Mouse (Mus musculus) forebrain, embryonic 11.5 days (tissue): Measurements from ENCODE around the gene Krtcap2. TPM values are rescaled to one million over a fixed set of nuclear protein-coding genes. Genes with fewer than 3 reads are reported as not detected.

ENCODE experiments used
- ATAC-seq: fragments of 200-750 bp; cut with Nextera tagmentation; replicated peaks from 2 replicates; pipeline ENCODE4 v1.8.0; 2017; ENCODE audit warnings: moderate TSS enrichment; ENCODE audit not compliant: low FRiP score
- DNase-seq: peaks from one replicate; pipeline ENCODE4 v3.0.0-alpha.2; 2017; ENCODE audit warnings: low spot score
- H3K27ac ChIP-seq: fragments of 300-500 bp; sonication (generic); 2 replicates; pipeline ENCODE4 v1.5.1; 2014; ENCODE audit warnings: low read depth, low read length
- H3K27me3 ChIP-seq: fragments of 300-500 bp; sonication (generic); 2 replicates; pipeline ENCODE4 v1.6.1; 2014; ENCODE audit warnings: mild to moderate bottlenecking, low read length, mixed read lengths; ENCODE audit not compliant: control insufficient read depth, insufficient read depth
- H3K36me3 ChIP-seq: fragments of 300-500 bp; sonication (generic); 2 replicates; pipeline ENCODE4 v1.6.1; 2014; ENCODE audit warnings: mild to moderate bottlenecking, low read length, moderate library complexity, mixed read lengths; ENCODE audit not compliant: control insufficient read depth, insufficient read depth
- H3K4me1 ChIP-seq: fragments of 300-500 bp; sonication (generic); replicated peaks from 2 replicates; pipeline ENCODE4 v1.6.1; 2014; ENCODE audit warnings: low read length, mixed read lengths; ENCODE audit not compliant: control insufficient read depth, insufficient read depth
- H3K4me2 ChIP-seq: fragments of 300-500 bp; sonication (generic); 2 replicates; pipeline ENCODE4 v1.6.1; 2014; ENCODE audit warnings: low read depth, mild to moderate bottlenecking, low read length, moderate library complexity, mixed read lengths; ENCODE audit not compliant: severe bottlenecking
- H3K4me3 ChIP-seq: fragments of 300-500 bp; sonication (generic); 2 replicates; pipeline ENCODE4 v1.5.1; 2014; ENCODE audit warnings: low read depth, low read length
- H3K9ac ChIP-seq: fragments of 300-500 bp; sonication (generic); 2 replicates; pipeline ENCODE4 v1.6.1; 2014; ENCODE audit warnings: low read length
- H3K9me3 ChIP-seq: fragments of 300-500 bp; sonication (generic); 2 replicates; pipeline ENCODE4 v1.6.1; 2016; ENCODE audit warnings: low read length, mixed read lengths; ENCODE audit not compliant: control insufficient read depth
- WGBS: fragments of 180-500 bp; shearing (Covaris S2); extraction: QIAGEN DNeasy Blood & Tissue Kit; methylation state at CpG from one replicate; pipeline ENCODE4 v1.1.7; 2014; 5-methylcytosine and 5-hydroxymethylcytosine counted together
- polyA plus RNA-seq: library from polyadenylated mRNA; unstranded; fragments of >200 nt; fragmentation: Nextera tagmentation; extraction: Ambion mirVana; gene quantifications from 2 replicates; pipeline ENCODE4 v1.2.1, GENCODE M21; 2014

The Krtcap2 gene
- polyA plus RNA-seq, 1 experiment from 2014 or later = 252 TPM

- peaks cover 3% of the 10 kb centered on the region; the same call in 1 of the 2 replicates for H3K36me3 ChIP-seq
- under 1% methylated on average over 41 of the region's 41 CpGs for WGBS
- H3K4me3 ChIP-seq = peak overlapping the region; percentile 97
- H3K27me3 ChIP-seq = no peaks in the 10 kb centered on the region
- H3K27ac ChIP-seq = peak overlapping the region; percentile 98
- peak overlapping the region; percentile 95 for H3K4me2 ChIP-seq
- peak; percentile 97 for DNase-seq
- H3K4me1 ChIP-seq = peaks cover 25% of the 10 kb centered on the region
- no peaks in the 10 kb centered on the region for H3K9me3 ChIP-seq
- H3K9ac ChIP-seq = peak overlapping the region; percentile 74
- peak; percentile 85 for ATAC-seq
Measured at GRCm38 (mm10) chr3:89227307-89228179, 18.2 kb upstream of the Krtcap2 start.

- H3K9me3 ChIP-seq = no peaks in the 10 kb centered on the region
- H3K4me3 ChIP-seq = peak overlapping the region; percentile 97
- peak overlapping the region; percentile 98 for H3K27ac ChIP-seq
- no peaks in the 10 kb centered on the region; the same call in 1 of the 2 replicates for H3K36me3 ChIP-seq
- H3K27me3 ChIP-seq = no peaks in the 10 kb centered on the region
- ATAC-seq (peak; percentile 10; the same call in 1 of the 2 replicates), DNase-seq (peak; percentile 95)
- H3K4me1 ChIP-seq = peaks cover 25% of the 10 kb centered on the region
- H3K9ac ChIP-seq = peak overlapping the region; percentile 67
- peak overlapping the region; percentile 95 for H3K4me2 ChIP-seq
- under 1% methylated on average over 20 of the region's 20 CpGs for WGBS
Measured at GRCm38 (mm10) chr3:89228180-89228549, 17.6 kb upstream of the Krtcap2 start.

- 26% methylated on average over 10 of the region's 10 CpGs for WGBS
- no peak for ATAC-seq
- H3K4me3 ChIP-seq = peak within 1 kb of the TSS; percentile 97
- peak within 1 kb of the TSS; percentile 67 for H3K9ac ChIP-seq
- no peak for DNase-seq
- peak within 1 kb of the TSS; percentile 98 for H3K27ac ChIP-seq
- no peaks in the 10 kb centered on the region for H3K9me3 ChIP-seq
- H3K27me3 ChIP-seq = no peaks in the 10 kb centered on the region
- peaks cover 20% of the 10 kb centered on the region for H3K4me1 ChIP-seq
- no peaks in the 10 kb centered on the region; the same call in 1 of the 2 replicates for H3K36me3 ChIP-seq
- H3K4me2 ChIP-seq = peak within 1 kb of the TSS; percentile 95
Measured at GRCm38 (mm10) chr3:89228836-89229235, 16.9 kb upstream of the Krtcap2 start, which contains the start of gene Muc1. Gene Muc1 (plus strand): TSS chr3:89229057.

GRCm38 (mm10) chr3:89229276-89229675 lies 16.5 kb upstream of the Krtcap2 start:
- no peaks in the 10 kb centered on the region for H3K9me3 ChIP-seq
- DNase-seq (no peak), ATAC-seq (no peak)
- no peak overlapping the region for H3K9ac ChIP-seq
- no peaks in the 10 kb centered on the region; the same call in 1 of the 2 replicates for H3K36me3 ChIP-seq
- no peak overlapping the region for H3K27ac ChIP-seq
- H3K4me1 ChIP-seq = peaks cover 16% of the 10 kb centered on the region
- WGBS = 45% methylated on average over 4 of the region's 4 CpGs
- H3K4me2 ChIP-seq = no peak overlapping the region
- H3K4me3 ChIP-seq = no peak overlapping the region
- H3K27me3 ChIP-seq = no peaks in the 10 kb centered on the region

- Histone ChIP-seq H3K4me2 (no peak overlapping the region), H3K9ac (no peak overlapping the region), H3K4me1 (peaks cover 6% of the 10 kb centered on the region; the same call in 1 of the 2 replicates), H3K27ac (no peak overlapping the region), H3K9me3 (no peaks in the 10 kb centered on the region), H3K4me3 (no peak overlapping the region), H3K27me3 (no peaks in the 10 kb centered on the region), H3K36me3 (no peaks in the 10 kb centered on the region; the same call in 1 of the 2 replicates)
- 96% methylated on average over 2 of the region's 2 CpGs for WGBS
- DNase-seq (no peak), ATAC-seq (no peak)
Measured at GRCm38 (mm10) chr3:89230561-89230960, 15.2 kb upstream of the Krtcap2 start.

GRCm38 (mm10) chr3:89231345-89231744 lies 14.4 kb upstream of the Krtcap2 start:
- no peaks in the 10 kb centered on the region for H3K27me3 ChIP-seq

GRCm38 (mm10) chr3:89231772-89232275 lies 13.9 kb upstream of the Krtcap2 start:
- ATAC-seq (no peak), DNase-seq (no peak)
- Histone ChIP-seq H3K36me3 (peaks cover 2% of the 10 kb centered on the region; the same call in 1 of the 2 replicates), H3K9ac (no peak overlapping the region), H3K27ac (no peak overlapping the region), H3K4me1 (peaks cover 6% of the 10 kb centered on the region; the same call in 1 of the 2 replicates), H3K4me2 (no peak overlapping the region), H3K4me3 (no peak overlapping the region), H3K27me3 (no peaks in the 10 kb centered on the region), H3K9me3 (no peaks in the 10 kb centered on the region)
- WGBS = 78% methylated on average over 16 of the region's 16 CpGs

More at GRCm38 (mm10) chr3:89231345-89231744, 14.4 kb upstream of the Krtcap2 start:
- Histone ChIP-seq H3K27ac (no peak overlapping the region), H3K4me3 (no peak overlapping the region), H3K4me1 (peaks cover 6% of the 10 kb centered on the region; the same call in 1 of the 2 replicates), H3K9me3 (no peaks in the 10 kb centered on the region), H3K36me3 (peaks cover 2% of the 10 kb centered on the region; the same call in 1 of the 2 replicates), H3K4me2 (no peak overlapping the region), H3K9ac (no peak overlapping the region)
- 75% methylated on average over 7 of the region's 7 CpGs for WGBS
- DNase-seq (no peak), ATAC-seq (no peak)

- Histone ChIP-seq H3K36me3 (peaks cover 2% of the 10 kb centered on the region; the same call in 1 of the 2 replicates), H3K27ac (no peak overlapping the region), H3K27me3 (no peaks in the 10 kb centered on the region), H3K9me3 (no peaks in the 10 kb centered on the region), H3K4me3 (no peak overlapping the region), H3K9ac (no peak overlapping the region), H3K4me2 (no peak overlapping the region), H3K4me1 (peaks cover 6% of the 10 kb centered on the region; the same call in 1 of the 2 replicates)
- DNase-seq = no peak
- no peak for ATAC-seq
- WGBS = 67% methylated on average over 6 of the region's 6 CpGs
Measured at GRCm38 (mm10) chr3:89232614-89233013, 13.2 kb upstream of the Krtcap2 start.
